Mouse (Mus musculus) C2C12 (cell line): ENCODE results near the gene Gm7257. TPM values are rescaled to one million over a fixed set of nuclear protein-coding genes. Genes with fewer than 3 reads are reported as not detected.

Experiments
- H3K27me3 ChIP-seq: one replicate; pipeline ENCODE4 v1.6.1; 2011; ENCODE audit not compliant: control insufficient read depth, insufficient read depth, insufficient read length
- H3K36me3 ChIP-seq: one replicate; pipeline ENCODE4 v1.6.1; 2011; ENCODE audit not compliant: control insufficient read depth, insufficient read depth
- H3K4me3 ChIP-seq: one replicate; pipeline ENCODE4 v1.5.1; 2011; ENCODE audit warnings: mild to moderate bottlenecking, control low read depth; ENCODE audit not compliant: poor library complexity, insufficient read depth, severe bottlenecking
- H3K79me2 ChIP-seq: one replicate; pipeline ENCODE4 v1.6.1; 2011; ENCODE audit not compliant: control insufficient read depth, insufficient read depth
- H3K79me3 ChIP-seq: one replicate; pipeline ENCODE4 v1.6.1; 2011; ENCODE audit warnings: low read depth, control low read depth
- H3ac ChIP-seq: one replicate; pipeline ENCODE3; 2011; ENCODE audit warnings: low read depth; ENCODE audit not compliant: control insufficient read depth, insufficient read length
- CEBPB ChIP-seq: IDR thresholded peaks from one replicate; pipeline ENCODE4 v1.6.1; 2011; ENCODE audit warnings: low read depth, mild to moderate bottlenecking, control low read depth, moderate library complexity
- CTCF ChIP-seq: IDR thresholded peaks from one replicate; pipeline ENCODE4 v1.5.1; 2011; ENCODE audit not compliant: control insufficient read depth, insufficient read depth, insufficient read length
- FOSL1 ChIP-seq: IDR thresholded peaks from one replicate; pipeline ENCODE4 v1.8.0; 2011; ENCODE audit warnings: mild to moderate bottlenecking, low read length; ENCODE audit not compliant: poor library complexity, insufficient read depth, severe bottlenecking
- MAX ChIP-seq: IDR thresholded peaks from one replicate; pipeline ENCODE4 v1.6.1; 2011; ENCODE audit warnings: mild to moderate bottlenecking, control low read depth
- MYOD1 ChIP-seq: IDR thresholded peaks from one replicate; pipeline ENCODE4 v1.6.1; 2011; ENCODE audit warnings: low read depth; ENCODE audit not compliant: control insufficient read depth, insufficient read length
- MYOG ChIP-seq: IDR thresholded peaks from one replicate; pipeline ENCODE4 v1.6.1; 2011; ENCODE audit not compliant: control insufficient read depth, insufficient read length; ENCODE audit errors: extremely low read depth
- USF1 ChIP-seq: IDR thresholded peaks from one replicate; pipeline ENCODE4 v1.6.1; 2011; ENCODE audit warnings: low read depth, mild to moderate bottlenecking, control low read depth, moderate library complexity
- long read RNA-seq, 2 experiments: library from polyadenylated mRNA; unstranded; transcript quantifications; one replicate each; pipeline ENCODE4 v2.0.0; 2019 to 2020
- polyA plus RNA-seq: library from polyadenylated mRNA; unstranded; fragments of >200 nt; fragmentation: generic; extraction: Trizol; gene quantifications from one replicate; pipeline ENCODE4 v1.2.1, GENCODE M21; 2012; ENCODE audit warnings: missing spikeins

Gene Gm7257
- not detected for polyA plus RNA-seq
- long read RNA-seq, experiment 1 = 0 reads
- long read RNA-seq, experiment 2 = 0 reads

DNA sequence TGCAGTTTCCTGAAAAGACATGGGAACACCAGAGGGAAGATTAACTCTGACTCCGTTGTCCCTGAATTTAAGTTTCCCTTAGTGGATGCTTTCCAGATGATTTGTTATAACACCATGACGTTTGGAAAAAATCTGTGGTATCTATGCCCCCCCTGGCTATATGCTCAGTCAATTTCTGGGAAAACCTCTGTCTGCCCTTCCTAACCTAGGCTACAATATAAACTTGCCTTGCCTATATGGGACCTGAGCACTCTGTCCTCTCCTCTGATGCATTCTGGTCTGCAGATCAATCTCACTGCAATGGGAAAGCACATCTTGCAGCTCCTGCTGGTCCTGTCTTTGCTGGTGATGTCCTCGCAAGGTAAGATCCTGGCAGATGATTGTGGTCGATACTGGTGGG is at the start of gene Gm7257:
Gene Gm7257 (plus strand): TSS at position 301 of the 400 bp plus-strand sequence.
- H3K36me3 ChIP-seq = no peaks in the 10 kb centered on the region
- no peak for TF ChIP-seq CTCF
- no peak for TF ChIP-seq CEBPB
- TF ChIP-seq FOSL1 = no peak
- no peak for TF ChIP-seq MYOD1
- TF ChIP-seq USF1 = no peak
- TF ChIP-seq MAX = no peak
- no peak for TF ChIP-seq MYOG

DNA sequence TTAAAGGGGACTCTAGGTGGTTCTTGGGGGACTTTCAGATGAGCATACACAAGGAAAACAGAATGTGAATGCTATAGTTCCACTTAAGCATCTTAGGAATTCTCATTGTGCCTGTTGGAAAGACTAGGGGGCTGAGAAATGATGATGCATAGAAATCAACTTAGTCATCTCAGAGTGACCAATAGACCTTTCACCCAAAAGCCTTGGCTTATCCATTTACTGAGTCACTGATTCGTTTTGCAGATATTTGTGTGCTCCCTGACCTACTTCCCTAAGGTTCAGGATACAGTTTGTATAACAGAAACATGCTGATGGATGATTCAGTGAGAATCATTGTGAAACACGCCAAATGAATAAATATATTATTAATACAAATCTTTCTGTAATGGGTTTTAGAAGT is 28.7 kb upstream of the Gm7257 start:
- no peaks in the 10 kb centered on the region for H3K79me3 ChIP-seq
- TF ChIP-seq MAX (no peak), USF1 (no peak), CTCF (no peak), FOSL1 (no peak), MYOD1 (no peak), MYOG (no peak), CEBPB (no peak)
- H3K27me3 ChIP-seq = no peaks in the 10 kb centered on the region
- no peaks in the 10 kb centered on the region for H3K36me3 ChIP-seq
- H3ac ChIP-seq = no peak overlapping the region
- H3K4me3 ChIP-seq = no peak overlapping the region
- no peaks in the 10 kb centered on the region for H3K79me2 ChIP-seq

More for the DNA sequence above, at the start of gene Gm7257:
- H3K27me3 ChIP-seq = no peaks in the 10 kb centered on the region
- H3ac ChIP-seq = no peak within 1 kb of the TSS
- no peak within 1 kb of the TSS for H3K4me3 ChIP-seq
- H3K79me3 ChIP-seq = no peaks in the 10 kb centered on the region
- no peaks in the 10 kb centered on the region for H3K79me2 ChIP-seq

DNA sequence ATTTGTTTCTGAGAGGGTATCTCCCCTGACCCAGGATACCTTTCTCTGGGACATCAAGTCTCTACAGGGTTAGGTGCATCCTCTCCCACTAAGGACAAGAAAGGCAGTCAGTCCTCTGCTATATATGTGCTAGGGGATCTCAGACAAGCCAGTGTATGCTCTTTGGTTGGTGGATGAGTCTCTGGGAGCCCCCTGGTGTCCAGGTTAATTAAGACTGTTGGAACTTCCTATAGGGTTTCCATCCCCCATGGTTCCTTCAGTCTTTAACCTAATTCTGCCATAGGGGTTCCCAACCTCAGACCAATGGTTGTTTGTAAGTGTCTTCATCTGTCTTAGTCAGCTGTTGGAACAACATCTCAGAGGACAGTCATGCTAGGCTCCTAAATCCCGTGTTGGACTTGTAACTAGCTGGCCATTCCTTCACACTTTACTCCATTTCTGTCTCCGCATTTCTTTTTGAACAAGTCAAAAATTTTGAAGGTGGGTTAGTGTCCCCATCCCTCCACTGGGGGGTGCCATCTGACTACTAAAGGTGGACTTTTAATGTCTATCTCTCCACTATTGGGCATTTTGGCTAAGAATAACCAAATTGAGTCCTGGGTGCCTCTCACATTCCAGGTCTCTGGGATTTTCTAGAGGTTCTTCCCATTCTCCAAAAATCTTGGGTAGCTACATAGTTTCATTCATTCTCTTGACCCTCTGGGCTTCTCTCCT is 3.5 kb downstream of the Gm7257 start:
- Histone ChIP-seq H3K79me2 (no peaks in the 10 kb centered on the region), H3ac (no peak overlapping the region), H3K36me3 (no peaks in the 10 kb centered on the region), H3K79me3 (no peaks in the 10 kb centered on the region), H3K4me3 (no peak overlapping the region), H3K27me3 (no peaks in the 10 kb centered on the region)
- no peak for TF ChIP-seq CTCF
- TF ChIP-seq MYOD1 = no peak
- TF ChIP-seq FOSL1 = no peak
- TF ChIP-seq MAX = no peak
- no peak for TF ChIP-seq MYOG
- no peak for TF ChIP-seq USF1
- TF ChIP-seq CEBPB = no peak

DNA sequence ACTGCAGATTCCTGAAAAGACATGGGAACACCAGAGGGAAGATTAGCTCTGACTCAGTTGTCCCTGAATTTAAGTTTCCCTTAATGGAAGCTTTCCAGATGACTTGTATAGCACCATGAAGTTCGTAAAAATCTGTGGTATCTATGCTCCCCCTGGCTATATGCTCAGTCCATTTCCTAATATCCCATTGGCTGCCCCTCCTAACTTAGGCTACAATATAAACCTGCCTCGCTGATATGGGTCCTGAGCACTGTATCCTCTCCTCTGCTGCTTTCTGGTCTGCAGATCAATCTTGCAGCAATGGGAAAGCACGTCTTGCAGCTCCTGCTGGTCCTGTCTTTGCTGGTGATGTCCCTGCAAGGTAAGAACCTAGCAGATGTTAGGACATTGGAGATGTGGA is 43.7 kb downstream of the Gm7257 start, which contains the start of gene Gm9513:
Gene Gm9513 (plus strand): TSS at position 301 of the 400 bp plus-strand sequence.
- no peak within 1 kb of the TSS for H3K4me3 ChIP-seq
- H3K79me3 ChIP-seq = no peaks in the 10 kb centered on the region
- no peaks in the 10 kb centered on the region for H3K36me3 ChIP-seq
- no peaks in the 10 kb centered on the region for H3K79me2 ChIP-seq
- TF ChIP-seq CTCF = no peak
- TF ChIP-seq MYOD1 = no peak
- no peak for TF ChIP-seq USF1
- no peak for TF ChIP-seq FOSL1
- no peak for TF ChIP-seq MYOG
- no peak for TF ChIP-seq MAX
- no peak for TF ChIP-seq CEBPB
- no peak within 1 kb of the TSS for H3ac ChIP-seq
- no peaks in the 10 kb centered on the region for H3K27me3 ChIP-seq

Other genes with a start within 250 kb of the Gm7257 start
- not detected for gene Gm9513, start 43.8 kb downstream of the Gm7257 start, polyA plus RNA-seq
- not detected for gene Gm5615, start 110.1 kb downstream of the Gm7257 start, polyA plus RNA-seq
- not detected for gene Gm17689, start 150.8 kb downstream of the Gm7257 start, polyA plus RNA-seq
- 0.07 TPM for gene A630095E13Rik, start 211.5 kb downstream of the Gm7257 start, polyA plus RNA-seq